Mouse (Mus musculus): ENCODE results near the gene Gm20388.

GRCm38 (mm10) chr8:124146286-124146685 lies 4235.6 kb downstream of the Gm20388 start:
- TF ChIP-seq CTCF (IDR thresholded peaks at IDR 0.05; ENCODE audit: borderline replicate concordance, extremely low read depth, insufficient read depth, insufficient read length) (no peak), POLR2A (IDR thresholded peaks at IDR 0.05; ENCODE audit: borderline replicate concordance, extremely low read depth, insufficient read depth, insufficient read length, poor library complexity, severe bottlenecking) (no peak)

Data from brain, embryonic 14.5 days (tissue).